Mouse (Mus musculus): Measurements from ENCODE around the gene Hmg20b. TPM values are rescaled to one million over a fixed set of nuclear protein-coding genes. Genes with fewer than 3 reads are reported as not detected.

The Hmg20b gene
- 98.6 TPM in 2 replicates for polyA plus RNA-seq (2014; fragmentation: Nextera tagmentation; extraction: Ambion mirVana)

- Histone ChIP-seq H3K4me2 (replicated peaks; ENCODE audit: low read depth, low read length) (peak within 1 kb of the TSS; percentile 55), H3K27me3 (ENCODE audit: control insufficient read depth, insufficient read depth, low read length) (no peaks in the 10 kb centered on the region), H3K4me1 (ENCODE audit: control insufficient read depth, insufficient read depth, low read length) (peaks cover 19% of the 10 kb centered on the region), H3K9ac (replicated peaks; ENCODE audit: low read depth, low read length) (peak within 1 kb of the TSS; percentile 76), H3K4me3 (ENCODE audit: low read depth, low read length) (peak within 1 kb of the TSS; percentile 88), H3K9me3 (ENCODE audit: control insufficient read depth, low read depth, low read length) (no peaks in the 10 kb centered on the region), H3K36me3 (ENCODE audit: control insufficient read depth, insufficient read depth, low read length) (no peaks in the 10 kb centered on the region; the same call in 1 of the 2 replicates), H3K27ac (ENCODE audit: low read length) (peak within 1 kb of the TSS; percentile 74)
- 1% methylated on average over 54 of the region's 54 CpGs for WGBS
- peak; percentile 93 for ATAC-seq (ENCODE audit: insufficient number of reproducible peaks, insufficient read depth, low FRiP score, low read depth)
Observed at GRCm38 (mm10) chr10:81350351-81351063, at the start of gene Hmg20b. Gene Hmg20b, minus strand, starts transcription at chr10:81350480.

- Histone ChIP-seq H3K36me3 (ENCODE audit: control insufficient read depth, insufficient read depth, low read length) (peaks cover 32% of the 10 kb centered on the region), H3K9me3 (ENCODE audit: control insufficient read depth, low read depth, low read length) (no peaks in the 10 kb centered on the region), H3K9ac (replicated peaks; ENCODE audit: low read depth, low read length) (no peak overlapping the region), H3K27me3 (ENCODE audit: control insufficient read depth, insufficient read depth, low read length) (no peaks in the 10 kb centered on the region), H3K27ac (ENCODE audit: low read length) (no peak overlapping the region), H3K4me1 (ENCODE audit: control insufficient read depth, insufficient read depth, low read length) (peaks cover 25% of the 10 kb centered on the region), H3K4me3 (ENCODE audit: low read depth, low read length) (no peak overlapping the region), H3K4me2 (replicated peaks; ENCODE audit: low read depth, low read length) (no peak overlapping the region)
- no peak for ATAC-seq (ENCODE audit: insufficient number of reproducible peaks, insufficient read depth, low FRiP score, low read depth)
- WGBS: 81% methylated on average over 18 of the region's 18 CpGs
Observed at GRCm38 (mm10) chr10:81399798-81400308, 49.6 kb upstream of the Hmg20b start.

GRCm38 (mm10) chr10:81399296-81399695, 49.0 kb upstream of the Hmg20b start:
- peaks cover 25% of the 10 kb centered on the region for H3K4me1 ChIP-seq (ENCODE audit: control insufficient read depth, insufficient read depth, low read length)
- 69% methylated on average over 5 of the region's 5 CpGs for WGBS
- ATAC-seq (ENCODE audit: insufficient number of reproducible peaks, insufficient read depth, low FRiP score, low read depth): no peak

GRCm38 (mm10) chr10:81396749-81397148, 46.5 kb upstream of the Hmg20b start:
- no peaks in the 10 kb centered on the region for H3K27me3 ChIP-seq (ENCODE audit: control insufficient read depth, insufficient read depth, low read length)
- 75% methylated on average over 5 of the region's 5 CpGs for WGBS
- H3K9me3 ChIP-seq (ENCODE audit: control insufficient read depth, low read depth, low read length): no peaks in the 10 kb centered on the region
- no peak overlapping the region for H3K27ac ChIP-seq (ENCODE audit: low read length)
- peaks cover 19% of the 10 kb centered on the region for H3K4me1 ChIP-seq (ENCODE audit: control insufficient read depth, insufficient read depth, low read length)
- no peak for ATAC-seq (ENCODE audit: insufficient number of reproducible peaks, insufficient read depth, low FRiP score, low read depth)
- H3K9ac ChIP-seq (replicated peaks; ENCODE audit: low read depth, low read length): no peak overlapping the region
- H3K36me3 ChIP-seq (ENCODE audit: control insufficient read depth, insufficient read depth, low read length): peaks cover 22% of the 10 kb centered on the region
- H3K4me2 ChIP-seq (replicated peaks; ENCODE audit: low read depth, low read length): no peak overlapping the region
- H3K4me3 ChIP-seq (ENCODE audit: low read depth, low read length): no peak overlapping the region

More at GRCm38 (mm10) chr10:81399296-81399695, 49.0 kb upstream of the Hmg20b start:
- Histone ChIP-seq H3K27me3 (ENCODE audit: control insufficient read depth, insufficient read depth, low read length) (no peaks in the 10 kb centered on the region), H3K36me3 (ENCODE audit: control insufficient read depth, insufficient read depth, low read length) (peaks cover 28% of the 10 kb centered on the region), H3K27ac (ENCODE audit: low read length) (no peak overlapping the region), H3K4me3 (ENCODE audit: low read depth, low read length) (no peak overlapping the region), H3K9ac (replicated peaks; ENCODE audit: low read depth, low read length) (no peak overlapping the region), H3K9me3 (ENCODE audit: control insufficient read depth, low read depth, low read length) (no peaks in the 10 kb centered on the region), H3K4me2 (replicated peaks; ENCODE audit: low read depth, low read length) (no peak overlapping the region)

GRCm38 (mm10) chr10:81395865-81396264, 45.6 kb upstream of the Hmg20b start:
- ATAC-seq (ENCODE audit: insufficient number of reproducible peaks, insufficient read depth, low FRiP score, low read depth): no peak
- Histone ChIP-seq H3K9me3 (ENCODE audit: control insufficient read depth, low read depth, low read length) (no peaks in the 10 kb centered on the region), H3K9ac (replicated peaks; ENCODE audit: low read depth, low read length) (no peak overlapping the region), H3K27ac (ENCODE audit: low read length) (no peak overlapping the region), H3K4me2 (replicated peaks; ENCODE audit: low read depth, low read length) (no peak overlapping the region), H3K36me3 (ENCODE audit: control insufficient read depth, insufficient read depth, low read length) (peaks cover 22% of the 10 kb centered on the region), H3K4me1 (ENCODE audit: control insufficient read depth, insufficient read depth, low read length) (peaks cover 13% of the 10 kb centered on the region), H3K4me3 (ENCODE audit: low read depth, low read length) (no peak overlapping the region), H3K27me3 (ENCODE audit: control insufficient read depth, insufficient read depth, low read length) (no peaks in the 10 kb centered on the region)
- WGBS: 85% methylated on average over 4 of the region's 4 CpGs

GRCm38 (mm10) chr10:81395127-81395526, 44.8 kb upstream of the Hmg20b start:
- no peaks in the 10 kb centered on the region for H3K9me3 ChIP-seq (ENCODE audit: control insufficient read depth, low read depth, low read length)
- H3K4me2 ChIP-seq (replicated peaks; ENCODE audit: low read depth, low read length): no peak overlapping the region
- H3K9ac ChIP-seq (replicated peaks; ENCODE audit: low read depth, low read length): no peak overlapping the region
- no peak overlapping the region for H3K4me3 ChIP-seq (ENCODE audit: low read depth, low read length)
- peaks cover 16% of the 10 kb centered on the region for H3K36me3 ChIP-seq (ENCODE audit: control insufficient read depth, insufficient read depth, low read length)
- H3K27me3 ChIP-seq (ENCODE audit: control insufficient read depth, insufficient read depth, low read length): no peaks in the 10 kb centered on the region
- 14% methylated on average over 5 of the region's 5 CpGs for WGBS
- no peak overlapping the region for H3K27ac ChIP-seq (ENCODE audit: low read length)
- ATAC-seq (ENCODE audit: insufficient number of reproducible peaks, insufficient read depth, low FRiP score, low read depth): no peak
- H3K4me1 ChIP-seq (ENCODE audit: control insufficient read depth, insufficient read depth, low read length): peaks cover 13% of the 10 kb centered on the region

- no peaks in the 10 kb centered on the region for H3K27me3 ChIP-seq (ENCODE audit: control insufficient read depth, insufficient read depth, low read length)
- peak overlapping the region; percentile 59 for H3K4me2 ChIP-seq (replicated peaks; ENCODE audit: low read depth, low read length)
- peaks cover 21% of the 10 kb centered on the region for H3K4me1 ChIP-seq (ENCODE audit: control insufficient read depth, insufficient read depth, low read length)
- H3K4me3 ChIP-seq (ENCODE audit: low read depth, low read length): peak overlapping the region; percentile 25
- peak overlapping the region; percentile 70 for H3K27ac ChIP-seq (ENCODE audit: low read length)
- no peak for ATAC-seq (ENCODE audit: insufficient number of reproducible peaks, insufficient read depth, low FRiP score, low read depth)
- WGBS: 4% methylated on average over 19 of the region's 19 CpGs
- H3K36me3 ChIP-seq (ENCODE audit: control insufficient read depth, insufficient read depth, low read length): peaks cover 9% of the 10 kb centered on the region
- no peaks in the 10 kb centered on the region for H3K9me3 ChIP-seq (ENCODE audit: control insufficient read depth, low read depth, low read length)
- peak overlapping the region; percentile 0; the same call in 1 of the 2 replicates for H3K9ac ChIP-seq (replicated peaks; ENCODE audit: low read depth, low read length)
Observed at GRCm38 (mm10) chr10:81393456-81394063, 43.3 kb upstream of the Hmg20b start.

- 57% methylated on average over 14 of the region's 14 CpGs for WGBS
- Histone ChIP-seq H3K4me1 (ENCODE audit: control insufficient read depth, insufficient read depth, low read length) (peaks cover 21% of the 10 kb centered on the region), H3K4me3 (ENCODE audit: low read depth, low read length) (peak within 1 kb of the TSS; percentile 25), H3K4me2 (replicated peaks; ENCODE audit: low read depth, low read length) (peak within 1 kb of the TSS; percentile 59), H3K27ac (ENCODE audit: low read length) (peak within 1 kb of the TSS; percentile 70), H3K9ac (replicated peaks; ENCODE audit: low read depth, low read length) (peak within 1 kb of the TSS; percentile 0; the same call in 1 of the 2 replicates), H3K9me3 (ENCODE audit: control insufficient read depth, low read depth, low read length) (no peaks in the 10 kb centered on the region), H3K36me3 (ENCODE audit: control insufficient read depth, insufficient read depth, low read length) (peaks cover 9% of the 10 kb centered on the region), H3K27me3 (ENCODE audit: control insufficient read depth, insufficient read depth, low read length) (no peaks in the 10 kb centered on the region)
- ATAC-seq (ENCODE audit: insufficient number of reproducible peaks, insufficient read depth, low FRiP score, low read depth): peak; percentile 24; the same call in 1 of the 2 replicates
Observed at GRCm38 (mm10) chr10:81392781-81393185, 42.5 kb upstream of the Hmg20b start, which contains the start of gene Smim24. Gene Smim24, plus strand, starts transcription at chr10:81393051.

Data from stomach, embryonic 14.5 days (tissue).